Mouse (Mus musculus): ENCODE measurements around the gene Tfap2a. TPM values are rescaled to one million over a fixed set of nuclear protein-coding genes. Genes with fewer than 3 reads are reported as not detected.

The Tfap2a gene
- polyA plus RNA-seq, 1 experiment from 2014 or later, result not detected

GRCm38 (mm10) chr13:40710062-40710342 lies 28.2 kb downstream of the Tfap2a start:
- H3K4me3 ChIP-seq (ENCODE audit: low read depth, low read length), result no peak overlapping the region
- TF ChIP-seq CTCF (IDR thresholded peaks at IDR 0.05; ENCODE audit: low read depth), result no peak
- H3K27ac ChIP-seq (ENCODE audit: low read depth), result no peak overlapping the region
- no peaks in the 10 kb centered on the region for H3K9me3 ChIP-seq (ENCODE audit: low read length)
- H3K4me2 ChIP-seq (ENCODE audit: low read depth, low read length), result no peak overlapping the region
- no peak for ATAC-seq
- H3K4me1 ChIP-seq (ENCODE audit: insufficient read depth), result no peaks in the 10 kb centered on the region
- H3K36me3 ChIP-seq (replicated peaks; ENCODE audit: insufficient read depth, low read length), result no peaks in the 10 kb centered on the region
- WGBS (ENCODE audit: insufficient replicate concordance), result 5% methylated on average over 11 of the region's 11 CpGs
- peaks cover 89% of the 10 kb centered on the region for H3K27me3 ChIP-seq (ENCODE audit: insufficient read depth, low read length)
- H3K9ac ChIP-seq (replicated peaks), result no peak overlapping the region
- DNase-seq, result no peak

GRCm38 (mm10) chr13:40709321-40710061 lies 28.7 kb downstream of the Tfap2a start:
- H3K4me2 ChIP-seq (ENCODE audit: low read depth, low read length), result no peak overlapping the region
- no peaks in the 10 kb centered on the region for H3K36me3 ChIP-seq (replicated peaks; ENCODE audit: insufficient read depth, low read length)
- no peak overlapping the region for H3K4me3 ChIP-seq (ENCODE audit: low read depth, low read length)
- H3K4me1 ChIP-seq (ENCODE audit: insufficient read depth), result no peaks in the 10 kb centered on the region
- H3K27ac ChIP-seq (ENCODE audit: low read depth), result no peak overlapping the region
- H3K9me3 ChIP-seq (ENCODE audit: low read length), result no peaks in the 10 kb centered on the region
- no peak overlapping the region for H3K9ac ChIP-seq (replicated peaks)
- under 1% methylated on average over 21 of the region's 21 CpGs for WGBS (ENCODE audit: insufficient replicate concordance)
- H3K27me3 ChIP-seq (ENCODE audit: insufficient read depth, low read length), result peaks cover 89% of the 10 kb centered on the region
- no peak for TF ChIP-seq EP300 (IDR thresholded peaks at IDR 0.05; ENCODE audit: low read depth)
- TF ChIP-seq CTCF (IDR thresholded peaks at IDR 0.05; ENCODE audit: low read depth), result no peak
- DNase-seq (no peak), ATAC-seq (no peak)

DNA sequence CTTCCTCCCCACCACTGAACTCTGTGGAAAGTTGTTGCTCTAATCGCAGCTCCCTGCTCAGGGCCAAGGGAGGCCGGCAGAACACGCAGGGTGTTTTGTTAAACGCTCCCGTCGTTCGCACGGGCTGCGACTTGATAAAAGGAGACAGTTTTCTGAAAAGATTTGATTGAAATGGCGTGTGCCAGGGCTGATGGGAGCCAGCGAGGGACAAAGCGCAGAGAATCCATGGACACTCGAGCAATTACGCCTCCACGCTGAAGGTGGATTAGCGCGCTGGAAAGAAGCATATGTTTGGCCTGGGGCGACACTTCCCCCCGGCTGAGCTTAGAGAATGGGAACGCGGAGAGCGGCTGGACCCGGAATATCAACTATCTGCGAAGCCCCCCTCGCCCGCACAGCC lies 29.3 kb downstream of the Tfap2a start:
- WGBS (ENCODE audit: insufficient replicate concordance), result 2% methylated on average over 26 of the region's 26 CpGs
- H3K9me3 ChIP-seq (ENCODE audit: low read length), result no peaks in the 10 kb centered on the region
- DNase-seq, result no peak
- H3K9ac ChIP-seq (replicated peaks), result no peak overlapping the region
- H3K27ac ChIP-seq (ENCODE audit: low read depth), result no peak overlapping the region
- no peak for ATAC-seq
- no peaks in the 10 kb centered on the region for H3K36me3 ChIP-seq (replicated peaks; ENCODE audit: insufficient read depth, low read length)
- TF ChIP-seq CTCF (IDR thresholded peaks at IDR 0.05; ENCODE audit: low read depth) (no peak), EP300 (IDR thresholded peaks at IDR 0.05; ENCODE audit: low read depth) (no peak)
- H3K4me1 ChIP-seq (ENCODE audit: insufficient read depth), result no peaks in the 10 kb centered on the region
- H3K27me3 ChIP-seq (ENCODE audit: insufficient read depth, low read length), result peaks cover 89% of the 10 kb centered on the region
- no peak overlapping the region for H3K4me3 ChIP-seq (ENCODE audit: low read depth, low read length)
- no peak overlapping the region for H3K4me2 ChIP-seq (ENCODE audit: low read depth, low read length)

DNA sequence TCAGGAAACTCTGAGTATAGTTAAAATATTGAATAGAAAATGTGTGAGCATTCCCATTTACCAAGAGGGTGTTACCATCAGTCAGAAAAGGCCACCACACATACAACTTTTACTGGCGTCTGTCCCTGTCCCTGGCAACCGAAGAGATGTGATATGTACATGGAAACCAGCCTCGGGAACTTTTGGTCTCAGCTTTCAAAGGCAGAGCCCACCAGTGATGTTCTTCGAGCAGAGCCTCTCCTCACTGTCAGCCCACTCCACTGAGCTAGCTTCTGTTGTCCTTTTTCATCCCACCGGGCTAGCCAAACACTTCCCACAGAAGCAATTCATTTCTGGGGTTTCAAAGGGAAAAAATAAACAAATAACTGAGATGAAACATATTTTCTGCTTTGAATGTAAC lies 29.9 kb downstream of the Tfap2a start:
- Histone ChIP-seq H3K4me2 (ENCODE audit: low read depth, low read length) (no peak overlapping the region), H3K27ac (ENCODE audit: low read depth) (no peak overlapping the region), H3K4me3 (ENCODE audit: low read depth, low read length) (no peak overlapping the region), H3K4me1 (ENCODE audit: insufficient read depth) (no peaks in the 10 kb centered on the region), H3K27me3 (ENCODE audit: insufficient read depth, low read length) (peaks cover 89% of the 10 kb centered on the region), H3K36me3 (replicated peaks; ENCODE audit: insufficient read depth, low read length) (no peaks in the 10 kb centered on the region), H3K9ac (replicated peaks) (no peak overlapping the region), H3K9me3 (ENCODE audit: low read length) (no peaks in the 10 kb centered on the region)
- under 1% methylated on average over 5 of the region's 5 CpGs for WGBS (ENCODE audit: insufficient replicate concordance)
- DNase-seq (no peak), ATAC-seq (no peak)
- no peak for TF ChIP-seq CTCF (IDR thresholded peaks at IDR 0.05; ENCODE audit: low read depth)
- no peak for TF ChIP-seq EP300 (IDR thresholded peaks at IDR 0.05; ENCODE audit: low read depth)

DNA sequence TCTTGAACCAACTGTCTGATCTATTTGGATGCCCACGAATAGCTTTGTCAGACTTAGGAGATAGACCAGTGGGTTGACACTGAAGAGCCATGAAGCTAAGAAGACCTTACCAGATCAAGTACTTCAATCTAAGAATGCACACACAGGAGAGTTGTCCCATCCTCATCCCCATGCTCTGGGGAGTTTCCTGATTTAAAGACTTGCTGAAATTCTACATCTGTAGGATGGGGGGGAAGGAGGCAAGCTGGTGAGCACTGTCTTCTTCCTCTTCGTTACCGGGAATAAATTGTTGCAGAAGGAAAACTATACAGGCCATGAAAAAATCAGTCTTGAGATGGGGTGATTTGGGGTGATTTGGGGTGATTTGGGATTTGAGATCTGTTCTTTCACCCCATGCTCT lies 30.5 kb downstream of the Tfap2a start:
- H3K9ac ChIP-seq (replicated peaks), result no peak overlapping the region
- no peaks in the 10 kb centered on the region for H3K4me1 ChIP-seq (ENCODE audit: insufficient read depth)
- ATAC-seq, result no peak
- H3K9me3 ChIP-seq (ENCODE audit: low read length), result no peaks in the 10 kb centered on the region
- DNase-seq, result no peak
- TF ChIP-seq CTCF (IDR thresholded peaks at IDR 0.05; ENCODE audit: low read depth), result no peak
- no peak for TF ChIP-seq EP300 (IDR thresholded peaks at IDR 0.05; ENCODE audit: low read depth)
- H3K4me3 ChIP-seq (ENCODE audit: low read depth, low read length), result no peak overlapping the region
- WGBS (ENCODE audit: insufficient replicate concordance), result 1% methylated on average over 3 of the region's 3 CpGs
- no peak overlapping the region for H3K4me2 ChIP-seq (ENCODE audit: low read depth, low read length)
- H3K27ac ChIP-seq (ENCODE audit: low read depth), result no peak overlapping the region
- H3K36me3 ChIP-seq (replicated peaks; ENCODE audit: insufficient read depth, low read length), result no peaks in the 10 kb centered on the region
- H3K27me3 ChIP-seq (ENCODE audit: insufficient read depth, low read length), result peaks cover 89% of the 10 kb centered on the region

DNA sequence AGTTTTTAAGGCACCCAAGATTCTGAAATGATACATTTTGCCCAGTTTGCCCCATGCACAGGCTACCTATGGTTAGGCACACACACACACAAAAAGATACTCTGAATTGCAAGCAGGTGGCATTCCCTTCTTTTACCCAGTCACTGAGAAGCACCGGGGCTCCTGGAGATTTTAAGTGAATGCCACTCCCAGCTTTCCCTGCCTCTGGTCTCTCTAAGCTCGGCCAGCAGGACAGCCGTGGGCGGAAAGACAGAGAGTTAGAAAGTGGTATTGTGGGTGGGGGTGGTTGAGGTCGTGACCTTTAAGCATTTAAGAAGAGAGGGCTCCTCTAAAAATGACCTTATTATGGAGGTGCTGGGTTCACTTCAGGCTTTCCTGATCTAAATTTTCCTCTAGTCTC lies 31.6 kb downstream of the Tfap2a start:
- DNase-seq (no peak), ATAC-seq (no peak)
- WGBS (ENCODE audit: insufficient replicate concordance), result 6% methylated on average over 5 of the region's 5 CpGs
- H3K36me3 ChIP-seq (replicated peaks; ENCODE audit: insufficient read depth, low read length), result no peaks in the 10 kb centered on the region
- no peaks in the 10 kb centered on the region for H3K9me3 ChIP-seq (ENCODE audit: low read length)
- no peaks in the 10 kb centered on the region for H3K4me1 ChIP-seq (ENCODE audit: insufficient read depth)
- no peak for TF ChIP-seq CTCF (IDR thresholded peaks at IDR 0.05; ENCODE audit: low read depth)
- TF ChIP-seq EP300 (IDR thresholded peaks at IDR 0.05; ENCODE audit: low read depth), result no peak
- no peak overlapping the region for H3K4me2 ChIP-seq (ENCODE audit: low read depth, low read length)
- H3K4me3 ChIP-seq (ENCODE audit: low read depth, low read length), result no peak overlapping the region
- H3K27ac ChIP-seq (ENCODE audit: low read depth), result no peak overlapping the region
- H3K9ac ChIP-seq (replicated peaks), result no peak overlapping the region
- peaks cover 89% of the 10 kb centered on the region for H3K27me3 ChIP-seq (ENCODE audit: insufficient read depth, low read length)

Measured in liver, postnatal 0 days (tissue).